Mouse (Mus musculus): ENCODE data around the gene Kxd1.

The Kxd1 gene

DNA sequence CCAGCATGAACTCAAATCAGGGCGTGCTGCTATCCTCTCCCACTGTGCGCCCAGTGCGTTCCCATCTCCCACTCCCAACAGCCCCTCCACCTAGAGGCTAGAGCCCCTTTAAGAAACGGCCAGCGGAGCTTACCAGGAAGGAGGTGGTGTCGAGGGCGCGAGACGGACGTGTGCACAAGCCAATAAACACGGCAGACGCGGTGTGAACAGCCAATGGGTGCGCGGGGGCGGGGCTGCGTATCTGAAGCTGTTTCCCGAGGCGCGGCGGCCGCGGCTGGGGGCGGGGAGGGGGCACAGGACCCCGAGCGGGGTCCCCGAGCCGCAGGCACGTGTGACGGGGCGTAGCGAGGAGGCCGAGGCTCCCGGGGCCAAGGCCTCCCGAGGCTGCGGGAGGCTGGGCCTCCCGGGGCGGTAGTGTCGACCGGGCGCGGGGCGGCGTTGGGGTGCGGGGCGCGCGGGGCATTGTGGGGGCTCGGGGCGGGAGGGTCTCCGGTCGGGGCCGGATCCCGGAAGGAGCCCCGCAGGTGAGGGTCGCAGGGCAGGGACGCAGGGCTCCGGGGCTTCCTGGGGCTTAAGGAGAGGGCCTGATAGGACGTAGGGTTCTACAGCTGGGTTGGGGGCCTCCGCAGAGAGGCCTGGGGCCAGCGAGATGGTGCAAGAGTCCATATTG, at the start of gene Kxd1, which contains the start of gene Fkbp8:
Gene Kxd1, minus strand, starts transcription at position 445 of the 670 bp plus-strand sequence.
Gene Fkbp8, plus strand, starts transcription at position 213 of the 670 bp plus-strand sequence.
- DNase-seq (ENCODE audit: extremely low spot score), result peak; percentile 99

GRCm38 (mm10) chr8:70577207-70577606, 49.5 kb upstream of the Kxd1 start:
- no peak for DNase-seq (ENCODE audit: extremely low spot score)

DNA sequence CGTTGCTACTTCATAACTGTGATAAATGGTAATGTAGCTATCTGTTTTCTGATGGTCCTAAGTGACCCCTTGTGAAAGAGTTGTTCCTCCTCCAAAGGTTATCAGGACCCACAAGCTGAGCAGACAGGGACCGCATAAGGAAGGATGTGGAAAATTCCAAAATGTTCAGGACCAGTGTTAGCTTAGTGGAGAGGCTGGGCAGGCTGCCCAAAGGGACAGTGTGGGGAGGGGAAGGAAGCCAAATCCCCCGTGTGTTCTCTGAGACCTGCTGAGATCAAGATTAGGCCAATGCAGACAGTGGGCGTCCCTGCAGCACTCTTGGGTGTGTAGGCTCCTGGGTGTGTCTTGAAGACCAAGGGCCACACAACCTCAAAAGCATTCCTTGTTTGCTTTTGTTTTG, 47.2 kb upstream of the Kxd1 start:
- no peak for DNase-seq (ENCODE audit: extremely low spot score)

- DNase-seq (ENCODE audit: extremely low spot score), result no peak
Observed at GRCm38 (mm10) chr8:70574302-70574701, 46.5 kb upstream of the Kxd1 start.

GRCm38 (mm10) chr8:70570990-70571389, 43.2 kb upstream of the Kxd1 start:
- DNase-seq (ENCODE audit: extremely low spot score), result no peak

GRCm38 (mm10) chr8:70570360-70570759, 42.6 kb upstream of the Kxd1 start:
- DNase-seq (ENCODE audit: extremely low spot score), result no peak

GRCm38 (mm10) chr8:70565561-70565960, 37.8 kb upstream of the Kxd1 start:
- no peak for DNase-seq (ENCODE audit: extremely low spot score)

DNA sequence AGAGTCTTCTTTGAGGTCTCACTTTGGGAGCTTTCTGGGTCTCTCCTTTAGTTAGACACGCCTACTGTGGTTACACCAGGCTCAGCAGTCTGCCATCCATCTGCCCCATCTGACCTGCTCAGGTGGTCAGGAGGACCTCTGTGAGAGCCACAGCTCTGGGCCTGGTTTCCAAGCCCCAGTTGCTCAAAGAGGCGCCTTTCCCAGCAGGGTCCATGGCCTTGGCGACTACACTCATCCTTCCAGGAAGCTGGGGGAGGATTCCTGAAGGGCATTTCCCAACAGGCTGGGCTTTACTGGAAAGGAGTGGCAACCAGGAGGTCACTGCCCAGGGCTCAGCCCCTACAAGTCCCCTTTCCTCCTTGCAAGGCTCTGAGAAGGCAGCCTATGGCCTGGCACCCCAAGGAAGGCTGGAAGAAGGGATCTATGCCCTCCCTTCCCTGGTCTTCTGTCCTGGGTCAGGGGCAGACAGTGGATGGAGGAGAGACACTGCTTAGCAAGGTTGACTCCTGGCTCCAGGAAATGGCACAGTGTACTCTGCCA, 37.0 kb upstream of the Kxd1 start:
- DNase-seq (ENCODE audit: extremely low spot score), result no peak

DNA sequence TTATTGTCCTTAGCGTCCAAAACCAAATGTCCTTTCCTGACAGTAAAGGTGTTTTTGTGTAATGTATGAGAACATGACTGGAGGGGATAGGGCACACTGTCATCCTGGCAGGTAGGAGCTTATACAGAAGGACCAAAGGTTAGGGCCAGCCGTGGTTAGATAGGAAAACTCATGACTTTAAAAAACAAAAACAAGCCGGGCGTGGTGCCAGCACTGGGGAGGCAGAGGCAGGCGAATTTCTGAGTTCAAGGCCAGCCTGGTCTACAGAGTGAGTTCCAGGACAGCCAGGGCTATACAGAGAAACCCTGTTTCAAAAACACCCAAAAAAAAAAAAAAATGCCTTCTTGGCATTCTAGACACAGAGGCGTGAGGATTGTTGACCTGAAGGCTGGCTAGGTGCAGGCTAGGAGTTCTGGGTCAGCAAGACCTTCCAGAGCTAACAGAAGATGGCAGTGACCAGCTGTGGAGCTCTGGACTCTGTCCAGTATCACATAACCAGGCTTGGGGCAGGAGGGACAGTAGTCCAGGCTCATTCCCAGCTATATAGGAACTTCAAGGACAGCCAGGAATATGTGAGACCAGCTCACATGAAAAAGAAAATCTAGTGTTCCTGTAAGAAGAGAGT, 36.1 kb upstream of the Kxd1 start:
- no peak for DNase-seq (ENCODE audit: extremely low spot score)

GRCm38 (mm10) chr8:70562802-70563201, 35.0 kb upstream of the Kxd1 start:
- no peak for DNase-seq (ENCODE audit: extremely low spot score)

GRCm38 (mm10) chr8:70561809-70562535, 34.2 kb upstream of the Kxd1 start:
- no peak for DNase-seq (ENCODE audit: extremely low spot score)

DNA sequence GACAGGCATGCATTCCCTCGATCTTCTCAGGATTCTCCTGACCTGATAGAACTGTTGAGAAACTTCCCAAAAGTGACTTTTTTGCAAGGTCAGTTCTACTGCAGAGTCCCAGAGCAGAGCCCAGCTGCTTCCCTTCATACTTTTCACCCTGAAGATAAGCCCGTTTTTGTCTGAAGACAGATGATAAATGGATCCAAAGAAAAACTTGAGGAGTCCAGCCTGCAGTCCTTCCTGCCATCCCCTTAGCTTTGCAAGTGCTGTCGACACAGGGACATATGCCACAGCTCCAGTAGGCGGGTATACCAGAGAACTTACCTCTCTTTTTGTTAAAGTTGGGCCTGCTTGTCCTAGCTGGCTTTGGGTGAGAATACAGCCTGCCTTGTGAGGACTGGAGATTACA, 33.6 kb upstream of the Kxd1 start:
- no peak for DNase-seq (ENCODE audit: extremely low spot score)

GRCm38 (mm10) chr8:70560564-70560963, 32.8 kb upstream of the Kxd1 start:
- DNase-seq (ENCODE audit: extremely low spot score), result no peak

DNA sequence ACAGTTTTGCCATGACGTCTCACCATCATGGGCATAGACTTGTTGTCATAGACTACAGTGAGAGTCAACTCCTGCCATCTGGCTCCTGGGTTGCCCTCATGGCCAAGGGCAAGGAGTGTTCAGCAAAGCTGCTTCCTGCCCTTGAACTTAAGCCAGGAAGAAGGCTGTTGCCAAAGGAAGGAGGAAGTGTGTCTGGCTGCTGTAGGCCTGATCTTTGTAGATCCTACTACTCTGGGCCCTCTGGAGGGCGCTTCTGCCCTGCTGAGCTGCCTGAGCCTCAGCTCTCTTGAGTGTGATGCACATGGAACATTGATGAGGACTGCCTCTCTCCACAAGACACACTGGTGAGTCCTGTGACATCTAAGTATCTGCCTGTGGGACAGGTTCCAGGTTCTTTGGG, 32.3 kb upstream of the Kxd1 start:
- no peak for DNase-seq (ENCODE audit: extremely low spot score)

GRCm38 (mm10) chr8:70558983-70559382, 31.2 kb upstream of the Kxd1 start:
- DNase-seq (ENCODE audit: extremely low spot score), result no peak

- no peak for DNase-seq (ENCODE audit: extremely low spot score)
Observed at GRCm38 (mm10) chr8:70558334-70558733, 30.6 kb upstream of the Kxd1 start.

DNA sequence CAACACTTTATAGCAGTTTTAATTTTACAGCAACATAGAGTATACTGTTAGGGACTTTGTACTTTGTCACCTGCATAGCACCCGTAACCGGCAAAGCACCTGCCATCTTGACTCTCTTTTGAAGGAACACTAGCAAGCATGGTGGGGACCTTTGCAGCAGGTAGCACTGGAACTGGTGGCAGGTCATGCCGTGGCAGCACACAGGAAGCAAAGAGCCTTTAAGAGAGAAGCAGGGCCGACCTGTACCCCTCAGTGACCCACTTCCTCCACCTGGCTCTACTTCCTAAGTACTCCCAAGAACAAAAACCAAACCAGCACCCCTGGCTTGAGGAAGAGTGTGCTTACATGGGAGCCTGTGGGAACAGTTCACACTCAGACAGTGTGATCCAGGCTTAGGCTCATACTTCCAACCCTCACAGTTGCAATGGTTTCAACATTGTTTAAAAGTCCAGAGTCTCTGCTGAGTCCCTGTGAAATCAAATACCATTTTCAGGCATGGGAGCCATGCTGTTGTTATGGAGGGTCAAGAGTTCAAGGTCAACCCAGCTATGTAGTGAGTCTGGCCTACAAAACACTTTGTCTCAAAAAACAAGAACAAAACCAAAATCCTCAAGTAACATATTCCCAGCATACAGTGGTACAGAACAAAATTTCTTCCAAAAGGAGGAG, 27.5 kb upstream of the Kxd1 start:
- DNase-seq (ENCODE audit: extremely low spot score), result no peak

DNA sequence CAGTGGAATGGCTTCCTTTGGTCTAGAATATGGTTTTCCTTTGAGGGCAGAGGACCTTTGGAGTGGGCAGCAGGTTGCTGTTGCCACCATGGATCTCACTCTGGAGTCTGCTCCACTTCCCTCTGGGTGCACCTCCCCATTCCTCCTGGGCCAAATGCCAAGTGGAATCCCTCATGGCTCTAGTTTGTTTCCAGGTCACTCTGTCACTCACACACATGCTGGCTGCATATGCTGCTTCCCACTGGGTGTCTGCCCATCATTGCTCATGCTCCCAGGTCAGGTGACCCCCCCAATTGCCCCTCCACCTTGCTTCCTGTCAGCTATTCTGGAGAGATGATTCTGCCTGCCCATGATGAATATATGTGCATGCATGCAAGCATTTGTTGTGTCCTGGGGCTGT, 26.0 kb upstream of the Kxd1 start:
- no peak for DNase-seq (ENCODE audit: extremely low spot score)

DNA sequence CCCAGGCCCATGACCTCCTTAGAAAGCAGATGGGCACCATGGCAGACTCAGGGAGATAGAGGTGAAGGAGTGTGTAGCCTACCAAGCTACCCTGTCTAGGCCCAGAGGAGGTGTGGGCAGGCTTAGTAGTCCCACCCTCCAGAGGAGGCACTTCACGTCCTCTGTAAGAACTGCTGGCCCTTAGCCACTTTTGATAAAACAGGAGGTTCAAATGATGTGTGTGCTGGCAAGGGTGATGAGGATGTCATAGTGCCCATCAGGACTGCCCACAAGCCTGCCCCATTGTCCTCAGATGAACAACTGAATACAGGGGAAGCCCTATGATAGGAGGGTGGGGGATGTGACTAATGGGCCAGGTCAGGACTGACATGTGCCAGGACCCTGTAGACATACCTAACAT, 25.1 kb upstream of the Kxd1 start:
- DNase-seq (ENCODE audit: extremely low spot score), result no peak

DNA sequence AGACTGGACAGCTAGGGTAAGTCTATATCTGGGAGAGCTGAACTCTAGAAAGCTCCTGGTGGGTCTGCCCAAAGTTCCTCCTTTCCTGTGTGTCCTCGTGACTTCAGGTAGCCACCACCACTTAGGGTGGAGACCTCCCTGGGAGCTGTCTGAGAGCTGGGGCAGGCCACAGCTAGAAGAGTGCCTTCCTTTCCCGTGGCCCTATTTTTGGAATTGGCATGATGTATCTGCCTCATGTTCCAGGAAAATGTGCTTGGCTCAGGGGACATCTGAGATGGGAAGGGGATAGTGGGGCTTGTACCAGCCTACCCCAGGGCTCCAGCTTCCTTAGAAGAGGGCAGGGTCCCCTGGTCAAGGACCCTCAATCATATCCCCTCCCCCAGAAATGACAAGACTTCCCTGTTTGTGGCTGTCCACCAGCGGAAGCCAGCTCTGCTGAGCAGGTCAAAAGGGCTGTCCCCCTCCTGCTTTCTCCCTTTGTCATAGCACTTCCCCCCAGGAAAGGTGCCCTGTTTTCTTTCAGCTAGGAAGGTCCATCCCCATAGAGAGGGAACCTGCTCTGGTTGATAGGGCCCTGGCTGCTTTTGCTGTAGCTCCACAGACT, 23.9 kb upstream of the Kxd1 start:
- no peak for DNase-seq (ENCODE audit: extremely low spot score)

GRCm38 (mm10) chr8:70549412-70550184, 21.8 kb upstream of the Kxd1 start:
- DNase-seq (ENCODE audit: extremely low spot score), result no peak
